Mouse (Mus musculus): Measurements from ENCODE around the gene Plcg2. TPM values are rescaled to one million over a fixed set of nuclear protein-coding genes. Genes with fewer than 3 reads are reported as not detected.

Gene Plcg2
- total and polyA plus RNA-seq, 2 experiments, result 0.95 to 1.8 TPM

- WGBS, result 84% methylated on average over 6 of the region's 6 CpGs
- H3K4me1 ChIP-seq (ENCODE audit: control insufficient read depth, insufficient read depth, low read length), result peaks cover 4% of the 10 kb centered on the region; the same call in 1 of the 2 replicates
- no peaks in the 10 kb centered on the region for H3K79me2 ChIP-seq (ENCODE audit: control insufficient read depth, insufficient read depth, low read length)
- no peak overlapping the region for H3K27ac ChIP-seq (replicated peaks; ENCODE audit: insufficient read depth, low read depth, low read length)
- no peaks in the 10 kb centered on the region for H3K27me3 ChIP-seq (ENCODE audit: control insufficient read depth, insufficient read depth, low read length)
- DNase-seq (ENCODE audit: extremely low read depth, low read depth, low spot score), result no peak
- TF ChIP-seq CTCF (IDR thresholded peaks at IDR 0.05; ENCODE audit: low read depth, low read length) (no peak), POLR2A (IDR thresholded peaks at IDR 0.05; ENCODE audit: extremely low read depth, insufficient read depth, low read length) (no peak)
- no peaks in the 10 kb centered on the region for H3K36me3 ChIP-seq (ENCODE audit: control insufficient read depth, insufficient read depth, low read length)
- H3K4me3 ChIP-seq (ENCODE audit: insufficient read depth, low read depth, low read length), result no peak overlapping the region
- no peak overlapping the region for H3K9ac ChIP-seq (ENCODE audit: low read depth, low read length)
Measured at GRCm38 (mm10) chr8:117536862-117537261, 38.8 kb downstream of the Plcg2 start.

- no peaks in the 10 kb centered on the region for H3K79me2 ChIP-seq (ENCODE audit: control insufficient read depth, insufficient read depth, low read length)
- H3K27ac ChIP-seq (replicated peaks; ENCODE audit: insufficient read depth, low read depth, low read length), result no peak overlapping the region
- H3K36me3 ChIP-seq (ENCODE audit: control insufficient read depth, insufficient read depth, low read length), result no peaks in the 10 kb centered on the region
- H3K4me1 ChIP-seq (ENCODE audit: control insufficient read depth, insufficient read depth, low read length), result peaks cover 4% of the 10 kb centered on the region; the same call in 1 of the 2 replicates
- H3K4me3 ChIP-seq (ENCODE audit: insufficient read depth, low read depth, low read length), result no peak overlapping the region
- no peak for TF ChIP-seq CTCF (IDR thresholded peaks at IDR 0.05; ENCODE audit: low read depth, low read length)
- no peak overlapping the region for H3K9ac ChIP-seq (ENCODE audit: low read depth, low read length)
- no peaks in the 10 kb centered on the region for H3K27me3 ChIP-seq (ENCODE audit: control insufficient read depth, insufficient read depth, low read length)
- WGBS, result 85% methylated on average over 7 of the region's 7 CpGs
- no peak for DNase-seq (ENCODE audit: extremely low read depth, low read depth, low spot score)
Measured at GRCm38 (mm10) chr8:117537751-117538150, 39.7 kb downstream of the Plcg2 start.

DNA sequence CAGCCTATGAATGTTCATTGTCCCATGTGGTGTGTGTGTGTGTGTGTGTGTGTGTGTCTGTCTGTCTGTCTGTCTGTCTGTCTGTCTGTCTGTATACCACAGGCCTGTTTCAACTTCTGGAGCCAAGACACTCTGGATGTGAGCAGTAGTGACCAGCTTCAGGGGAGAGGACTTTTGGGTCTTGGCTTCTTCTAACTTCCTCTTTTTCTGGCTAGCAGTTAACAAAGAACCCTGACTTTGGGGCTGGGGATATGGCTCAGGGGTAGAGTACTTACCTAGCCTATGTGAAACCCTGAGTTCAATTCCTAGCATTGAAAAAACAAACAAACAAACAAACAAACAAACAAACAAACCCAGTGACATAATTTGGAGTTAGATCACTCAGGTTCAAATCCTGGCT lies 44.9 kb downstream of the Plcg2 start:
- peaks cover 4% of the 10 kb centered on the region; the same call in 1 of the 2 replicates for H3K4me1 ChIP-seq (ENCODE audit: control insufficient read depth, insufficient read depth, low read length)
- no peaks in the 10 kb centered on the region for H3K36me3 ChIP-seq (ENCODE audit: control insufficient read depth, insufficient read depth, low read length)
- H3K9ac ChIP-seq (ENCODE audit: low read depth, low read length), result no peak overlapping the region
- H3K27ac ChIP-seq (replicated peaks; ENCODE audit: insufficient read depth, low read depth, low read length), result no peak overlapping the region
- no peak for DNase-seq (ENCODE audit: extremely low read depth, low read depth, low spot score)
- H3K4me3 ChIP-seq (ENCODE audit: insufficient read depth, low read depth, low read length), result no peak overlapping the region
- H3K27me3 ChIP-seq (ENCODE audit: control insufficient read depth, insufficient read depth, low read length), result no peaks in the 10 kb centered on the region
- no peaks in the 10 kb centered on the region for H3K79me2 ChIP-seq (ENCODE audit: control insufficient read depth, insufficient read depth, low read length)
- TF ChIP-seq CTCF (IDR thresholded peaks at IDR 0.05; ENCODE audit: low read depth, low read length) (no peak), POLR2A (IDR thresholded peaks at IDR 0.05; ENCODE audit: extremely low read depth, insufficient read depth, low read length) (no peak)

DNA sequence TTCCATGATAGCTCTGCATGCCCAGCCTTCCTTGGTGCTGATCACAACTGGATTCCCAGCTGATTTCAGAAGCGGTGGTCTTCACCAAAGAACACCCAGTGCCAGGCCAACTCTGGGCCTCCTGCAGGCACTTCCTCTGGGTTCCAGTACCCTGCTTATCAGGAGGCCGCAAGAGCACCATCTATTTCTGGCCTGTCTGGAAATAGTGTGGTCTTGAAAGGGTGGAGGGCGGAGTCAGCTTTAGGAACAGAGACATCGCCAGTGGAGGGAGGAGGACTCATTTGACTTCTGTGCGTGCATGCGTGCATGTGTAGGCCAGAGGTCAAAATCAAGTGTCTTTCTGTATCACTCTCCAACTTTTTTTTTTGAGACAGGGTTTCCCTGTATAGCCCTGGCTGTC lies 45.7 kb downstream of the Plcg2 start:
- H3K27me3 ChIP-seq (ENCODE audit: control insufficient read depth, insufficient read depth, low read length), result no peaks in the 10 kb centered on the region
- no peaks in the 10 kb centered on the region for H3K4me1 ChIP-seq (ENCODE audit: control insufficient read depth, insufficient read depth, low read length)
- DNase-seq (ENCODE audit: extremely low read depth, low read depth, low spot score), result no peak
- no peak overlapping the region for H3K27ac ChIP-seq (replicated peaks; ENCODE audit: insufficient read depth, low read depth, low read length)
- no peak overlapping the region for H3K9ac ChIP-seq (ENCODE audit: low read depth, low read length)
- no peaks in the 10 kb centered on the region for H3K79me2 ChIP-seq (ENCODE audit: control insufficient read depth, insufficient read depth, low read length)
- TF ChIP-seq POLR2A (IDR thresholded peaks at IDR 0.05; ENCODE audit: extremely low read depth, insufficient read depth, low read length), result no peak
- WGBS, result 84% methylated on average over 6 of the region's 6 CpGs
- H3K36me3 ChIP-seq (ENCODE audit: control insufficient read depth, insufficient read depth, low read length), result no peaks in the 10 kb centered on the region
- H3K4me3 ChIP-seq (ENCODE audit: insufficient read depth, low read depth, low read length), result no peak overlapping the region

- 58% methylated on average over 8 of the region's 8 CpGs for WGBS
- H3K36me3 ChIP-seq (ENCODE audit: control insufficient read depth, insufficient read depth, low read length), result no peaks in the 10 kb centered on the region
- no peak for DNase-seq (ENCODE audit: extremely low read depth, low read depth, low spot score)
- no peaks in the 10 kb centered on the region for H3K4me1 ChIP-seq (ENCODE audit: control insufficient read depth, insufficient read depth, low read length)
- TF ChIP-seq POLR2A (IDR thresholded peaks at IDR 0.05; ENCODE audit: extremely low read depth, insufficient read depth, low read length) (no peak), CTCF (IDR thresholded peaks at IDR 0.05; ENCODE audit: low read depth, low read length) (no peak)
- H3K79me2 ChIP-seq (ENCODE audit: control insufficient read depth, insufficient read depth, low read length), result no peaks in the 10 kb centered on the region
- no peaks in the 10 kb centered on the region for H3K27me3 ChIP-seq (ENCODE audit: control insufficient read depth, insufficient read depth, low read length)
- no peak overlapping the region for H3K9ac ChIP-seq (ENCODE audit: low read depth, low read length)
- no peak overlapping the region for H3K27ac ChIP-seq (replicated peaks; ENCODE audit: insufficient read depth, low read depth, low read length)
- no peak overlapping the region for H3K4me3 ChIP-seq (ENCODE audit: insufficient read depth, low read depth, low read length)
Measured at GRCm38 (mm10) chr8:117545043-117545442, 47.0 kb downstream of the Plcg2 start.

DNA sequence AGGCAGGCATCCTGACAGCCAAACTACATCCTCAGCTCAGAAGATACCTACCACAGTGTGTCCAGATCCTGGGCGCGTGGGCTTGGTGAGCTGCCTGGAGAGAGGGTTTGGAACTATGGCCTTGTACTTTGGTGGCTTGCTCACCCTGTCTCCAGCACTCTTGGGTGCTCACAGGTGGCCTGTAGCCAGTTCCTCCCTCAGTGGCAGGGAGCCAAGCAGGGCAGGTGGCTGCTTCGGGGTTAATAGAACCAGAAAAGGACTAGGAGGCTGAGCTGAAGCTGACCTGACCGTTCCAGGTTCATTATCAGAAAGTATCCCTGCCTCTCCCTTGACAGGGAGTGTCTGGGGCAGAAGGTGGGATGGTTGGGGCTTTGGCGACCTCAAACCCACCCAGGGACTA lies 48.3 kb downstream of the Plcg2 start:
- DNase-seq (ENCODE audit: extremely low read depth, low read depth, low spot score), result peak; percentile 40
- H3K27me3 ChIP-seq (ENCODE audit: control insufficient read depth, insufficient read depth, low read length), result no peaks in the 10 kb centered on the region
- H3K4me3 ChIP-seq (ENCODE audit: insufficient read depth, low read depth, low read length), result no peak overlapping the region
- no peak overlapping the region for H3K9ac ChIP-seq (ENCODE audit: low read depth, low read length)
- H3K4me1 ChIP-seq (ENCODE audit: control insufficient read depth, insufficient read depth, low read length), result no peaks in the 10 kb centered on the region
- H3K27ac ChIP-seq (replicated peaks; ENCODE audit: insufficient read depth, low read depth, low read length), result no peak overlapping the region
- WGBS, result 49% methylated on average over 5 of the region's 5 CpGs
- no peaks in the 10 kb centered on the region for H3K79me2 ChIP-seq (ENCODE audit: control insufficient read depth, insufficient read depth, low read length)
- H3K36me3 ChIP-seq (ENCODE audit: control insufficient read depth, insufficient read depth, low read length), result no peaks in the 10 kb centered on the region
- no peak for TF ChIP-seq CTCF (IDR thresholded peaks at IDR 0.05; ENCODE audit: low read depth, low read length)
- no peak for TF ChIP-seq POLR2A (IDR thresholded peaks at IDR 0.05; ENCODE audit: extremely low read depth, insufficient read depth, low read length)

Data from liver, adult 2 months (tissue).